In the genomic region with DNA sequence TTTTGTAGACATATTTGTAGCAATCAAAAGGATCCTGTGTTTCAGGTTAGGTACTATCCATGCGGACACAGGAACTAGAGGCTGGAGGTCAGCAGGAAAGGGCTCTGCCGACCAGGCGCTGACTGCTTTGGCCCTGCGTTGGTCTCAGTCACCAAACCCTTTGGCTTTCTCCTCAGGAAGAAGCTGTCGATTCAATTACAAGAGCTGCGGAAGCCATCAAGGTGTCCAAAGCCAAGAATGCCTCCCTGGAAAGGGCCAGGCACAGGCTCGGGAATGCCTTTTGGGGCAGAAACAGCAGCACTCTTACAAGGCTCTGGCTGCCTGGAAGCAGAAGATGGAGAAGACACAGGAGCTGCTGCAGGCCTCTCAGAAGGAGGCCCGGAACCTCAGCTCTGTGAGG, we compare ENCODE assay signal across 21 mouse cellular contexts.
DNase-seq lines count a peak whose midpoint lies in the region; ATAC-seq lines count a peak whose summit lies in the region.
"Had no signal": no experiment of that assay in that cellular context is flagged by ENCODE, and none has a peak within 500 bp of the region (broad histone marks: within the 10 kb centered on the region; RNA-seq: fewer than 3 reads in every experiment).

No protein-coding gene starts in this region.

- no peak overlapping the region for H3K9ac ChIP-seq in heart, embryonic 12.5 days
- H3K9ac ChIP-seq: embryonic facial prominence, embryonic 13.5 days; embryonic facial prominence, embryonic 15.5 days; forebrain, embryonic 12.5 days had no signal

- no peaks in the 10 kb centered on the region; the same call in 1 of the 2 replicates for H3K9me3 ChIP-seq in heart, embryonic 12.5 days (replicated peaks)
- H3K9me3 ChIP-seq: embryonic facial prominence, embryonic 13.5 days; embryonic facial prominence, embryonic 15.5 days; forebrain, embryonic 12.5 days had no signal

- 75% methylated on average over 8 of the region's 8 CpGs for WGBS in heart, embryonic 12.5 days

- H3K36me3 ChIP-seq in heart, embryonic 12.5 days = no peaks in the 10 kb centered on the region
- H3K36me3 ChIP-seq: embryonic facial prominence, embryonic 13.5 days; embryonic facial prominence, embryonic 15.5 days; forebrain, embryonic 10.5 days; forebrain, embryonic 12.5 days had no signal

- no peaks in the 10 kb centered on the region for H3K27me3 ChIP-seq in heart, embryonic 12.5 days (replicated peaks)
- H3K27me3 ChIP-seq: embryonic facial prominence, embryonic 13.5 days; embryonic facial prominence, embryonic 15.5 days; forebrain, embryonic 12.5 days had no signal

- no peak overlapping the region for H3K4me2 ChIP-seq in heart, embryonic 12.5 days
- H3K4me2 ChIP-seq: embryonic facial prominence, embryonic 13.5 days; embryonic facial prominence, embryonic 15.5 days; forebrain, embryonic 12.5 days had no signal

- no peaks in the 10 kb centered on the region for H3K4me1 ChIP-seq in heart, embryonic 12.5 days (replicated peaks)
- H3K4me1 ChIP-seq: embryonic facial prominence, embryonic 13.5 days; embryonic facial prominence, embryonic 15.5 days; forebrain, embryonic 10.5 days; forebrain, embryonic 12.5 days had no signal

- no peak overlapping the region for H3K4me3 ChIP-seq in heart, embryonic 12.5 days
- H3K4me3 ChIP-seq: embryonic facial prominence, embryonic 13.5 days; embryonic facial prominence, embryonic 15.5 days; erythroblast, embryonic 14.5 days; forebrain, embryonic 10.5 days; forebrain, embryonic 12.5 days had no signal

- H3K27ac ChIP-seq in heart, embryonic 12.5 days (ENCODE audit: poor library complexity, severe bottlenecking) = no peak overlapping the region
- H3K27ac ChIP-seq: embryonic facial prominence, embryonic 13.5 days; embryonic facial prominence, embryonic 15.5 days; forebrain, embryonic 10.5 days; forebrain, embryonic 12.5 days had no signal

- no peak for ATAC-seq in heart, embryonic 12.5 days (ENCODE audit: insufficient number of reproducible peaks, low FRiP score)
- ATAC-seq: forebrain, embryonic 14.5 days; forebrain, embryonic 16.5 days had no signal

- DNase-seq in gastrocnemius, postnatal 14 days = peak; percentile 11
- DNase-seq in gastrocnemius, adult 18-20 months (ENCODE audit: low spot score) = no peak
- DNase-seq in heart, adult 11 months = peak; percentile 91
- DNase-seq: adrenal gland, adult 2 months; adrenal gland, postnatal 10 days; adrenal gland, postnatal 25 days; cerebellum, adult 11 months; cerebellum, adult 18-20 months; cerebellum, adult 8-10 months; cerebellum, adult 9-11 months; cerebellum, postnatal 14 days; cerebellum, postnatal 36 days; embryo, embryonic 11 days had no signal

- intact Hi-C loops in gastrocnemius, postnatal 14 days (cut with DNase I; ENCODE audit: low total_unique reads) = no loop called here
